Mouse (Mus musculus) frontal cortex, postnatal 10 days (tissue): ENCODE measurements around the gene Boc.

Experiments
- DNase-seq, 2 experiments: peaks; one replicate each; pipeline ENCODE4 v3.0.0; 2022; ENCODE audit warnings: low spot score in 2 of 2, mixed read lengths in 1 of 2

Gene Boc

DNA sequence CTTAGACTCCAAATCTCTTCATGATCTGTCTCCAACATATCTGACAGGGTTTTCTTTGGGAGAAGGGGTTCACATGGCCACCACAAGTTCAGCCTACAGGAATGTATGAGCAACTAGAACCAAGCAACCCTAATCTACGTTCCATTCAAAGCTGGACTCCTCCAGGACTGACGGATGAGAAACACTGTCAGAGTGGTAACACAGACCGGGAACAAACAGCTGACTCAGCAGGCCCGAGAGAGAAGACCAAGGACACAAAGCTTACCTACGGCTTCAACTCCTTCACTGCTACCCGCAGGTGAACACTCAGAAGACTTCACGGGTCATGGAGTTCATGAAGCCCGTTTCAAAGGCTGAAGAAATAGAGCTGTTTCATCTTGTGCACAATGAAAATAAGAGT, 4.8 kb downstream of the Boc start:
- DNase-seq = no peak

DNA sequence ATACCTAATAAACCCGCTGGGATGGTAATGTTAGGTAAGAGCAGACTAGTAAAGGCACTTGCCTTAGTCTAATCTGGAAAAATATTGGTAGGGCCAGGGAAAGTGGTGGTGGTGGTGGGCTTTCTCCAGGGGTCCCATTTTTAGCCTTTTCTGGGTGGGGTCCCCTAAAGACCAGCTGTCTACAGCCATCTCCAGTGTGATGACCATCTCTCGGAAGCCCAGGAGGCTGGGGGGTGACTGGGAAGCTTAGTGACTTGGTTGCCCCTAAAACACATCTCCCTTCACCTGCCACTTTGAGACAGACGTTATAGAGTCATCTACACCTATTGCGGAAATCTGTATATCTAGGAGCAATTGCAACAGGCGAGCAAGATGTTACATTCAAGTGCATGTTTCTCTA, 6.0 kb downstream of the Boc start:
- DNase-seq = no peak

DNA sequence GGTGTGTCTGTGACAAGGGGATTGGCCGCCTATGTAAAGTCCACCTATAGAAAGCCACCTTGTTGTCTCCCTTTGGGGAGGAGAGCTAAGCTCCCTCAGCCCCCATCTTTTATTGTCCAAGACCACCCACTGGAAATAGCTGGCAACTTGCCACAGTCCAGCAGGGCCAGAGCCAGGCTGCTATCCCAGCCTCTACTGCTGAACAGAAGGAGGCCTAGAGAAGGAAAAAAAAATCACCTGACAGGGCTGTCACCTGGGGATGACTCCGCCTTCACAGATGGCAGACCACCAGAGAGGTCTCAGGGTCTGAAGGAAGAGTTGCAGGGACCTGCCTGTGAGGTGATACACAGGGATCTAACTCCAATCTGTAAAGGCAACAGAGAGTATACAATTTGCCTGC, 6.7 kb downstream of the Boc start:
- DNase-seq = no peak

DNA sequence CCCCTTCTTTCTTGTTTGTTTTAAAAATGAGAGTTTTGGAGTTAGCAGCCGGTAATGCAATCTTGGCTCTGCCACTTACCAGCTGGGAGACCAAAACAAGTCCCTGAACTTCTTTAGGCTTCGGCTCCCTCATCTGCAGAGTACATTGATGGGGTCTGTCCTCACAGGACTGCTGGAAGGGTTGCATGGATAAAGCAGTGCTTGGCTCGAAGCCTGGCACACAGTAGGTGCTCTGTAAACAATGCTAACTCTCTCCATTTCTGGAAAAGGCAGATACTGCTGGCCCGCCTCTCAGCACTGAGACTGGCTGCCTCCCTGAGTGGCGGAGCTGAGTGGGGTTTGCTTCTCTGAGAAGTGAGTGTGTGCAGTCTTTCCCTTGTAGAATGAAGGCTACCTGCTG, 7.2 kb downstream of the Boc start:
- no peak for DNase-seq

- no peak for DNase-seq
These were observed 7.9 kb downstream of the Boc start for GRCm38 (mm10) chr16:44550843-44551242.

DNA sequence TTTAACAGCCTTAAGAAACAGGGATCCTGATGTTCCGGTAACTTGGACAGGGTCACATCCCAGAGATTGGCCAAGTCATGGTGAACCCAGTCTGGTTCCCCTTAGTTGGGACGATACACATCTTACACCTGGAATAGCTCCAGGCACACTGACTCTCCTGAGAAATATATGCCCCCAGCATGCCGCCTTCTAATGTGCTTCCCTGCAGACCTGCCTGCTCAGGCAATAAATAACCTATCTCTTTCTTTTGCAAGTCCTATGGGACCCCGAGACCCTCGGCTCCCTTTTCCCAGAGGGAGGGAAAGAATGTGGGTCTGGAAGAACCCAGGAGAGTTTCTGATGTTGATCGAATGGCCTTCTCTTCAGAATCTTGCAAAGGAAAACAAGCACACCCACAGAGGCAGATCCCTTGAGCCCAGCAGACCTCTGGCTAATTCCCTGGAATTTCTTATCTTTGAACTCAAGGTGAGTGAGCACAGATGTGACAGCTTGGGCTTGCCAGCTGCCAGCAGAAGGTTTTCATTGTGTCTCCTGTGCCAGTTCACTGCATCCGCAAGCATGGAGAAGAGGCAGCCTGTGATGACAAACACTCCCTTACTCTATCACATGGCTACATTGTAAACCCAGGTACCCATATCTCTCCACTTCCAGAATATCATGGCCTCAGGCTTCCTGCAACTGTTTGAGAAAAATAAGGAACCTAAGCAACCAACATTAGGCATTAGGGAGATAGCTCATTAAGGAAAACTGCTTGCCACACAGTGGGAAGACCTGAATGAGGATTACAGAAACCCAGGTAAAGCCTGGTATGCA, 8.6 kb downstream of the Boc start:
- no peak for DNase-seq

GRCm38 (mm10) chr16:44549381-44549780, 9.3 kb downstream of the Boc start:
- DNase-seq = no peak

DNA sequence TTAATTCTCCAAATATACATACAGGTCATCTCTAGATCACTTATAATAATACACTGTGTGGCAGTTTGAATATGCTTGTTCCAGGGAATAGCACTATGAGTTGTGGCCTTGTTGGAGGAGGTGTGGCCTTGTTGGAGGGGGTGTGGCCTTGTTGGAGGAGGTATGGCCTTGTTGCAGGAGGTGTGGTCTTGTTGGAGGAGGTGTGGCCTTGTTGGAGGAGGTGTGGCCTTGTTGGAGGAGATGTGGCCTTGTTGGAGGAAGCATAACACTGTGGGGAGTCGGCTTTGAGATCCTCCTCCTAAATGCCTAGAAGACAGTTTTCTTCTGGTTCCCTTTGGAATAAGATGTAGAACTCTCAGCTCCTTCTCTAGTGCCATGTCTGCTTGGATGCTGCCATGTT, 10.7 kb downstream of the Boc start:
- no peak for DNase-seq

DNA sequence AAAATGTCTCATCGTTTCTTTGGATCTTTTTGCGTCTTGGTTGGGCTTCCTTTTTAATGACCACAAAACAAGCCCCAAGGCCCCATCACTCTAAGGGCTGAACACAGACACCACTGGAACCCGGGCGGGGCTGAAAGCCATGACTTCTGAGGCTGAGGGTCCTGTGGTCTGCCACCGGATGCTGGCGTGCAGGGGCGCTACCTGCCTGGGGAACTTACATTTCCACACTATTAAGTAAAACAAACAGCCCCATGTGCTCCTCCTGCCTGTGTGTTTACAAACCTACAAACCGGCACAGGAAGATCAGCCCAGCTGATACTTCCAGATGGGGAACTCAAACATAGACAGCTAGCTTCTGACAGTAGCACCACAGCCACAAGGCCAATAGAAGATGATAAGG, 11.9 kb downstream of the Boc start:
- DNase-seq = no peak

- no peak for DNase-seq
These were observed 12.8 kb downstream of the Boc start for GRCm38 (mm10) chr16:44545939-44546338.

DNA sequence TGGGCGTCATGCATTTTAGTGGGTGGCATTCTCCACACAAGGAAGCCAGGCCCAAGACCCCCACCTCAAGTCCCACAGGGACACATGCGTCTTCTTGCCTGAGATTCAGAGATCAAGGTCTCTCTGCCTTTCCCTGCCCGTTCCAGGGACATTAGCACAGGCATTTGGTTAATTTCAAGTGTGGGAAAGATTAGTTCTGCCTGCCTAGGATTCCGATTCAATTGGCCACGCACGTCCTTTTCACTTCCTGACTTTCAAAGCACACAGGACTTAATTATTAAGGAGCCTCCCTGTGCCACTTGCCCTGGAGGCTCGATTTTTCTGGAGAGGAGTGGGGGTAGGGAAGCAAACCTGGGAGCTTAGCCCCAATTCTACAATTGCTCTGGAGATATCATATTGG, 13.5 kb downstream of the Boc start:
- no peak for DNase-seq

- DNase-seq = no peak
These were observed 15.6 kb downstream of the Boc start for GRCm38 (mm10) chr16:44543098-44543497.

DNA sequence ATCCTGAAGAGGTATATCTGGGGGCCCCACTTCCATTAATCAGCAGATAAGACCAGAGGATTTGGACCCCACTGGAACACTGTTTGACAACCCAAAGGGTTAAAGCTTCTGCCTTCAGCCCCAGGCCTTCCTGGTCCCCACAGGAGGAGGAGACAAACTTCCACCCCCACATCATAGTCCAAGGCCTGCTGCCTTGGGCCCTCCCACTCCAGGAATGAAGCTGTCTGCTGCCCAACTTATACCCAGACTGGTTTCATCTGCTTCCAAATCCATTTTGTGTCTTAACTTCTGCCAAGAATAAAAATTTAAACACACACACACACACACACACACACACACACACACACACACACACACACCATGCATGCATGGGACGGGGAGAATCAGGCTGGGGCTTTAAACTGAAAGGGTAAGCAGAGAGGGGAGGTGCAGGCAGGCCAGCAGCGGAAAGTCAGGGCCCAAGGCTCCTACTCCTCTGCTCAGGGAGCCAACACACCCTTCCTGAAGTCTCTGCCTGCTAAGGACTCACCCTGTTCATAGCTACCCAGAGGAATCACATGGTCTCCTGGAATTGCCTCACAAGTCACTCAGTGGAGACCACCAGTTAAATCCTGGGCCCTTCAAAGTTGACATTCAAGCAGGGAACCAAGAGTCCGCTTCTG, 16.5 kb downstream of the Boc start:
- no peak for DNase-seq

- DNase-seq = no peak
These were observed 19.1 kb downstream of the Boc start for GRCm38 (mm10) chr16:44539611-44540010.

DNA sequence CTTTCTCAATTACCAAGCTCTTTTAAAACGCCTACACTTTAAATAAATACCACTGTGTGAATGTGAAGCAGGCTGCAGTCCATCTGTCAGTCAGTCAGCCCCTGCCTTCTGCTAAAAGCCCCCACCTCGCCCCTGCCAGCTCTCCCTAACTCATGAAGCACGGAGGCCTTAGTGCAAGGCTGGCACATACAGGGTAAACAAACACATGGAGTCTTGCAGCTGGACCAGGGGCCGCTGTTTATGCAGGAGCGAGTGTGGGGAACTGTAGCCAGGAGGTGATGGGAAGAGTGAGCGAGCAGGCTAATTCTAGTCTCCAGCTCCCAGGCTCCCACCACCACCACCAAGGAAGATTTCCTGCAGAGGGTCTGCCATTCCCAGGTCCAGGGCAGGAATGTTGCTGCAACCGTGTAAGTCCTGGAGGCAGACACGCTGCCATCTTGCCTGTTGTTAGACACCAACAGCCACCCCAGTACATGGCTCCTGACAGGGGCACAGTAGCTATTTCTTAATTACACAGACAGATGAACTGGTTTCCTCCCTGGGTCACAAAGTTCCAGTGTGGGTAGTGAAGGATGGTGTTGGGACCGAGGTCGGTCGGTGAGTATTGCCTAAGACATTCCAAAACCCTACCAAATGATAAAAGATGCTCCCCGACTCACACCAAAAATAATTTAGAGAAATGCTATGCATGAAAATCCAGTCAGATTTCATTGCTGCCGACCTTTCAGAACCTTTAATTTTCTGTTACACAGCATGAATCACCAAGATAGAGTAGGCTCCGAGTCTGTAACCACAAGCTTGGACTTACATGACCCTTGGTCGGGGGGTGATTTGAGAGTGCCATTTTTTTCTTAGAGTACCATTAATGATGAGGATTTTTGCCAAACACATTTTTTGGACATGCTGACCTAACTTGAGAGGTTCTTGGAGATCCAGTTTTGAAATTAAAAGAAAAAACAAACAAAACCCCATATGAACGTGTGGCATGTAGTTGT, 20.0 kb downstream of the Boc start:
- DNase-seq = no peak

DNA sequence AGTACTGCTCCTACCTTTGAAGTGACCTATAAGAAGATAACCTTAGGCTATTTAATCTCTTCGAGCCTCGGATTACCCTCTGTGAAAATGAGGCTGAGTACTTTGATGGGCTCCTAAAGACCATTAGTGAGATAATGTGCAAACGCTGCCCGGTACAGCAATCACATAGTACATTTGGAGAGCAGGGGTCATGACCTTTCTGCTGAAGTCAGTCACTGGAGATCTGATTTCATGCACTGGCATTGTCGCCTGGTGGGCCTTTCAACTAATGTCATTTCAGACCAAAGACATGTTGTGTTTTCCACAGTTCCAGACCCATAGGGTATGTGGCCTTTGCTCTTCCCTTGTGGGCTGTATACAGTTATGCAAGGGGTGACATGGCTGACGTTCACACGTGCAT, 24.6 kb downstream of the Boc start:
- no peak for DNase-seq

DNA sequence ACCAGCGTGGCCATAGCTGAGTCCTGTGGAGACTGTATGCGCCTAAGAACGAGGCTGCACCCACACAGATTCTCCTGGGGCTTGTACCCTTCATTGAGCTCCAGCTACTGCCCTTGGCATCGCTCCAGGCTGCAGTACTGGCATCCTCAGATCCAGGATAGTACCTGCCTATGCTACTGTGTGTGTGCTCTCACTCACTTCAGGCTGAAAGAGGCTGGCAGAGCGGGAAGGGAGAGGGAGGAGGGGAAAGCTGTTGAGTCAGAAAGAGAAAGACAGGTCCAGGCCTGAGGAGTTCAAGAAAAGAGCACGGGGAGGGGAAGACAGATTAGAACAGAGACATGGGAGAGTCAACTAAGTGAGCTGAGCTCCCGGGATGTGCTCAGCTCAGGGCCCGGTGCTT, 25.2 kb downstream of the Boc start:
- no peak for DNase-seq

- no peak for DNase-seq
These were observed 25.8 kb downstream of the Boc start for GRCm38 (mm10) chr16:44532851-44533250.

DNA sequence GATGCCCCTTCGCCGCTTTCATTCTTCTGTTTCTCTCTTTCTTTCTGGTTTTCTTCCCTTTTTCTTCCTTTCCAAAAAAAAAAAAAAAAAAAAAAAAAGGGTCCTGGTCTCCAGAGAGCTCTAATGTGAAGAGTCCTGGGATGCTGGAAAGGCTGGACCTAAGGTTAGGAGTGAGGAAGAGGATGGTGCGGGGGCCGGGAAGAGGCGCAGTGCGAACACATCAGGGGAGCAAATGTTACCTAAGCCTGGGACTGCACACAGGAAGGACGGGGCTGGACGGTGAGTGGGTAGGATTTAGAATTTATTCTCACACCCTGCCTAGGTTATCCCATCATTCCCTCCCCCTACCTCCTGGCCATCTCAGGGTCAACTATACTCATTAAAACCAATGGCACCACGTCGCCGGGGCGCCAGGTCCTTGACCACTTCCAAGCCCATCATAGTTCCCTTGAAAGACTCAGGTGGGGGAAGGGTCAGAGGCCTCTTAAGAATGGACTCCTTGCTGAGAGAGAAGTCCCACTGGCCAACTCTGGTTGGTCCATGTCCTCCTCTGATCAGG, 27.4 kb downstream of the Boc start:
- DNase-seq = no peak

DNA sequence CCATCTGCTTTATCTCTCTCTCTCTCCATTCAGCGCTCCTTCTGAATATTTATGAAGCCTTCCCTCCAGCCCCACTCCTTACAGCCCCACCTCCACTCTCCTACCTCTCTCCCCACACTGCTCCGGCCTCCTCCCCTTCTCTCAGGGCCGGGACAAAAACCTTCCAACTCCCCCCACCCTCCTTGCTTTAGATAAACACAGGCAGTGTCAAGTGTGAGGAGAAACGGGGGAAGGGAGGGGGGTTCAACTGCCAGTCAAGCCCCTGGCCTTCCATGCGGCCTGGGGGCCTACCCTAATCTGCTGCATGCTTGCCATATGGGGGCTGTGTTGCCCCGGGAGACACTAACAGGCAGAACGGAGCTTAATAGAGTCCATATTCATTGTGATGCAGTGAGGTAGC, 27.9 kb downstream of the Boc start:
- DNase-seq = no peak

- no peak for DNase-seq
These were observed 28.5 kb downstream of the Boc start for GRCm38 (mm10) chr16:44530191-44530590.

DNA sequence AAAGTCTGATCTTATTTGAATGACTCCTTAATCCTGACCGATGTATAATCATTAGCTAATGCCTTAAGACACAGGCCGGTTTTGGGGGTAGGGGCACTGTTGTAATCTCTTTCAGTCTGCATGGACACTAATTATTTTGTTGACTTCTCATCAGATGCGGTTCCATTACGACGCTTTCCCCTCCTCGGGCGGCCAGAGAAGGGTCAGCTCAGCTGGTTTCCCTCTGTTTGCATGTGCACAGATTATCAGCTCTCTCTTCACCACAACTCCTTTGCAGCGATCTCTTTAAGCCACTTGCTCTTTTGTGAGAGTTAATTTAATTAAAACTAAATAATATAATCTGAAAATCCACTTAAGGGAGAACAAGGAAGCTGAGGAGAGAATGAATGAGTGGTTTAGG, 29.0 kb downstream of the Boc start:
- DNase-seq = no peak
